Mouse (Mus musculus): ENCODE measurements at regions not wholly inside any gene's neighbourhood (a gene's known extent, or its start where the extent isn't known, plus 50 kb on each side); places are given as distances from the start of the nearest gene placed in this dataset.

DNA sequence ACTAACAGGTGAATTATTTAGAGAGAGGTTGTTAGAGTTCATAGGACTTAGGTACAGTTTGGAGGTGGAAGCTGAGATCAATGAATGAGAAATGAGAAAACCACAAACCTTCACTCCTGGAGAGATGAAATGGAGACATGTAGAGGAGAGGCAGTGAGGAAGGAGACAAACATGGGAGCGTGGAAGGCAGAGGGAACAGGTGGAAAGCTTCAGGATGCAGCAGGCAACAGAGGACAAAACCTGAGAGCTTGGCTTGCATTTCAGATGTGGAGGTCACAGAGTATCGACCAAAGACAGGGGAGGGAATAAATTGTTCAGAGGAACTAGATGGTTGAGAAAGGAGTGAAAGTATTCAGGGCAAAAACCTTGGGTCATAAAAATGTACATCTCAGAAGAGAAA lies 244.6 kb downstream of the Cd109 start:
- no peak for TF ChIP-seq CTCF (IDR thresholded peaks at IDR 0.05; ENCODE audit: borderline replicate concordance, extremely low read depth, insufficient read depth, insufficient read length)
- no peak for TF ChIP-seq POLR2A (IDR thresholded peaks at IDR 0.05; ENCODE audit: borderline replicate concordance, extremely low read depth, insufficient read depth, insufficient read length, poor library complexity, severe bottlenecking)

All from brain, embryonic 14.5 days (tissue).